Mouse (Mus musculus): ENCODE results near the gene Tubb3. TPM values are rescaled to one million over a fixed set of nuclear protein-coding genes. Genes with fewer than 3 reads are reported as not detected.
A peak's percentile ranks its signal among the peaks of the same experiment; 100 is the strongest.
"Not testable (repeated sequence)": the region's sequence is repeated elsewhere in the genome, so short reads cannot be mapped to it uniquely, and the experiment has no call there.

Gene Tubb3
- polyA plus RNA-seq, 1 experiment from 2014 or later = 950 TPM

DNA sequence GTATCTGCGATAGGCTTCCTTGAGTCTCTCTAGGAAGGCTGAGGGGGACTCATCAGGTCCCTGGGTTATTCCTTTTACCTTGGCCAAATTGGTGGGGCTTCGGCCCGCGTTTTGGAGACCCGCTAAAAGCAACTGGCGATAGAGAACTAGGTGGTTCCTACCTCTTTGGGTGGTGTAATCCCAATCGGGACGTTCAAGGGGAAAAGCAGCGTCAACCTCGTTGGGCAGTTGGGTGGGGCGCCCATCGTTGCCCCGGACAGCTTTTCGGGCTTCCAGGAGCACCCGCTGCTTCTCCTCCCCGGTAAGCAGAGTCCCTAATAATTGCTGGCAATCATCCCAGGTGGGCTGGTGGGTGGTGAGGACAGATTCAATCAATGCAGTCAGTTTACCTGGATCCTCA is 21.2 kb downstream of the Tubb3 start:
- no peak overlapping the region for H3K4me3 ChIP-seq (ENCODE audit: low read depth, low read length)
- no peak overlapping the region for H3K27ac ChIP-seq (ENCODE audit: low read depth, low read length)
- no peak overlapping the region for H3K4me2 ChIP-seq (replicated peaks; ENCODE audit: low read depth, low read length)
- ATAC-seq (ENCODE audit: low FRiP score) = no peak
- H3K27me3 ChIP-seq (ENCODE audit: control insufficient read depth, insufficient read depth, low read length) = no peaks in the 10 kb centered on the region
- no peak for DNase-seq (ENCODE audit: low spot score)
- no peaks in the 10 kb centered on the region for H3K4me1 ChIP-seq (replicated peaks; ENCODE audit: control insufficient read depth, insufficient read depth, low read length)
- H3K9me3 ChIP-seq (ENCODE audit: control insufficient read depth, low read length) = peaks cover 20% of the 10 kb centered on the region
- no peak overlapping the region for H3K9ac ChIP-seq (ENCODE audit: low read depth, low read length)
- 95% methylated on average over 16 of the region's 16 CpGs for WGBS
- no peaks in the 10 kb centered on the region for H3K36me3 ChIP-seq (ENCODE audit: control insufficient read depth, insufficient read depth, low read length)

DNA sequence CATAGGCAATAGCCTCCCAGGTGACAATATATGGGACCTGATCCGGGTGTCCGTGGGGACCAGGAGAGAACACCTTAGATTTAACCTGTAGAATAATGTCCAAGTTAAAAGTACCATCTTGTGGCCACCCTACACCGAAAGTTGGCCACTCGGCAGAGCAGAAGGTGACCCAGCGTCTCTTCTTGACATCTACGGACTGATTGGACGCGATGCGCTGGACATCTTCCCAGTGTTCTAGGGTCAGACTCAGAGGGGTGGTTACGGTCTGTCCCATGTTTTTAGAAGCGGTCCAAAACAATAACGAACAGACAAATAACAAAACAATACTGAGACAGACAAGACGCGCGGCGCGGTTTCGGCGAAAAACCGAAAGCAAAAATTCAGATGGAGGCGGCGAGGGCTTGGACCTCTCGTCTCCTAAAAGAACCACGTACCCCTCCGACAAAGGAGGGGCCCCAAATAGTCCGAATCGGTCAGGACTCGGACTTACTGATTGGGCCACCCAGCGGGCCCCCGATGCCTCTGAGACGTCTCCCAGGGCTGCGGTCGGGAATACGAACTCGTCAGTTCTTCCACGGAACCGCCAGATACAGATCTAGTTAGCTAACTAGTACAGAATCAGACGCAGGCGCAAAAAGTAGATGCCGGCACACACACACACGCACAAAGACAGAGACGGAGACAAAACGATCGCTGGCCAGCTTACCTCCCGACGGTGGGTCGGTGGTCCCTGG is 22.2 kb downstream of the Tubb3 start:
- not testable (repeated sequence) for DNase-seq (ENCODE audit: low spot score); H3K4me2 ChIP-seq (replicated peaks; ENCODE audit: low read depth, low read length); H3K9ac ChIP-seq (ENCODE audit: low read depth, low read length); H3K4me3 ChIP-seq (ENCODE audit: low read depth, low read length); H3K36me3 ChIP-seq (ENCODE audit: control insufficient read depth, insufficient read depth, low read length); H3K27me3 ChIP-seq (ENCODE audit: control insufficient read depth, insufficient read depth, low read length); H3K27ac ChIP-seq (ENCODE audit: low read depth, low read length); ATAC-seq (ENCODE audit: low FRiP score); H3K4me1 ChIP-seq (replicated peaks; ENCODE audit: control insufficient read depth, insufficient read depth, low read length)
- WGBS = 96% methylated on average over 41 of the region's 47 CpGs
- peaks cover 13% of the 10 kb centered on the region for H3K9me3 ChIP-seq (ENCODE audit: control insufficient read depth, low read length)

DNA sequence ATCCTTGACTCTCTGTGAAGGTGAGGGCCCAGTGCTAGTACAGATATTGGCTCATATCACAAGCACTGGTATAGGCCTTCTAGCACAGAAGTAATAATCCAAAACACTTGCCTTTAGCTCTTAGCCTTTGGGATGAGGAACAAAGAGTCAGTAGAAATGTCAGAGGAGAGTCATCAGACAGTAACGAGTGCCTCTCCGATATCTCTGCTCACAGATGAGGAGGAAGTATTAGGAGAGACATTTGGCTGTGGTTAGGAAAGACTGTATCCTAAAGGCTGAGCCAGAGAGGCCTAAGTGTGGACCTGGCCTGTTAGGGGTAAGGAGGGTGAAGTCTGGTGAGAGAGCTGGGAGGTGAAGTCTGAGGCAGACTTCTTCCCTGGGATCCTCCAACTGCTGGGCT is 30.6 kb downstream of the Tubb3 start:
- H3K27me3 ChIP-seq (ENCODE audit: control insufficient read depth, insufficient read depth, low read length) = no peaks in the 10 kb centered on the region
- H3K9me3 ChIP-seq (ENCODE audit: control insufficient read depth, low read length) = no peaks in the 10 kb centered on the region
- DNase-seq (ENCODE audit: low spot score) (no peak), ATAC-seq (ENCODE audit: low FRiP score) (no peak)
- no peak overlapping the region for H3K27ac ChIP-seq (ENCODE audit: low read depth, low read length)
- no peaks in the 10 kb centered on the region; the same call in 1 of the 2 replicates for H3K4me1 ChIP-seq (replicated peaks; ENCODE audit: control insufficient read depth, insufficient read depth, low read length)
- H3K36me3 ChIP-seq (ENCODE audit: control insufficient read depth, insufficient read depth, low read length) = no peaks in the 10 kb centered on the region
- H3K9ac ChIP-seq (ENCODE audit: low read depth, low read length) = no peak overlapping the region
- H3K4me2 ChIP-seq (replicated peaks; ENCODE audit: low read depth, low read length) = no peak overlapping the region
- no peak overlapping the region for H3K4me3 ChIP-seq (ENCODE audit: low read depth, low read length)
- WGBS = 89% methylated on average over 2 of the region's 2 CpGs

DNA sequence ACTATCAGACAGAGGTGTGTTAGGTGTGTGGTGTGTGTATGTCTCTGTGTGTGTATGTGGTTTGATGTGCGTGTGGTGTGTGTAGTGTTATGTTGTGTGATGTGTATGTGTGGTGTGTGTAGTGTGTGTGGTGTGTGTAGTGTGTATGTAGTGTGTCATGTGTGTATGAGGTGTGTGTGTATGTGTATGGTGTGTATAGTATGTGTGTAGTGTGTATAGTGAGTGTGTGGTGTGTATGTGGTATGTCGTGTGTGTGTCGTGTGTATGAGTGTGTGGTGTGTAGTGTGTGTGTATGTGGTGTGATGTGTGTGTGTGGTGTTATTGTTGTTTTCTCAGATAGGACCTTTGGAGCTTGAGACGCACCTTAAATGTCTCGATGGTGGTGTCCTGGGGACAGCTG is 31.1 kb downstream of the Tubb3 start:
- no peaks in the 10 kb centered on the region; the same call in 1 of the 2 replicates for H3K4me1 ChIP-seq (replicated peaks; ENCODE audit: control insufficient read depth, insufficient read depth, low read length)
- peak; percentile 47 for ATAC-seq (ENCODE audit: low FRiP score)
- H3K4me2 ChIP-seq (replicated peaks; ENCODE audit: low read depth, low read length) = no peak overlapping the region
- WGBS = 80% methylated on average over 5 of the region's 5 CpGs
- no peaks in the 10 kb centered on the region for H3K9me3 ChIP-seq (ENCODE audit: control insufficient read depth, low read length)
- no peak overlapping the region for H3K27ac ChIP-seq (ENCODE audit: low read depth, low read length)
- H3K27me3 ChIP-seq (ENCODE audit: control insufficient read depth, insufficient read depth, low read length) = no peaks in the 10 kb centered on the region
- no peak overlapping the region for H3K4me3 ChIP-seq (ENCODE audit: low read depth, low read length)
- DNase-seq (ENCODE audit: low spot score) = no peak
- no peaks in the 10 kb centered on the region for H3K36me3 ChIP-seq (ENCODE audit: control insufficient read depth, insufficient read depth, low read length)
- H3K9ac ChIP-seq (ENCODE audit: low read depth, low read length) = peak overlapping the region; percentile 70

DNA sequence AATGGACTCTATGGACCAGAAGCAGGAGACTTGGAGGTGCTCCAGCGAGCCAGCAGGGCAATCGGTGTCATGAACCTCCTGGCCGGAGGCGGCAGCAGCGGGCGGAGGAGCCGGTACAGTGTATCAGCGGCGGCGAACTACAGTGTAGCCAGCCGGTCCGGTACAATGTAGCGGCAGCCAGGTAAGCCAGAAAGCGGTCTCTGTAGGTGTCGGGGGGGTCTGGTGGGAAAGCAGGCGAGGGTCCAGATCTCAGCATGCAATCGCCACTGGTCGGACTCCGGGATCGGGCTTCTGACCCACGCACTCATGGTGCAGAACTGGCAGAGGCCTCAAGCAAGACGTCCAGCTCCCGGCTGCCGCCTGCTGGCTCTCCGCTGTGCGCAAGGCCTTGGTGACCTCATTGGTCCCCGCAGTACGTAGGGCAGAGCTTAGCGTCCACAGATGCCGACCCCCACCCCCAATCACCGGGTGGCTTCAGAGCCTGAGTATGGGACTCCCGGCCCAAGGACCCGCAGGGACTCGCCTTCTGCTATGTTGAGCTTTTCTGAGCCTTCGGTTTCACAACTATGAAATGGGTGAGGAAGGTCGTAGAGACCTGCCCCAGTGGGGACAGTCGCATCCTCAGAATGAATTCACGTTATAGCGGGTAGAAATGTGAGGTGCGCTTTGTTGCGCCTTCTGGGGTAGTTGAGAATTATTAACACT is 31.8 kb downstream of the Tubb3 start:
- peak; percentile 93 for DNase-seq (ENCODE audit: low spot score)
- Histone ChIP-seq H3K36me3 (ENCODE audit: control insufficient read depth, insufficient read depth, low read length) (no peaks in the 10 kb centered on the region), H3K4me1 (replicated peaks; ENCODE audit: control insufficient read depth, insufficient read depth, low read length) (no peaks in the 10 kb centered on the region; the same call in 1 of the 2 replicates), H3K27ac (ENCODE audit: low read depth, low read length) (peak overlapping the region; percentile 42), H3K4me3 (ENCODE audit: low read depth, low read length) (peak overlapping the region; percentile 50), H3K9me3 (ENCODE audit: control insufficient read depth, low read length) (no peaks in the 10 kb centered on the region), H3K9ac (ENCODE audit: low read depth, low read length) (peak overlapping the region; percentile 70), H3K27me3 (ENCODE audit: control insufficient read depth, insufficient read depth, low read length) (no peaks in the 10 kb centered on the region), H3K4me2 (replicated peaks; ENCODE audit: low read depth, low read length) (peak overlapping the region; percentile 56)
- peak; percentile 96 for ATAC-seq (ENCODE audit: low FRiP score)
- WGBS = 2% methylated on average over 41 of the region's 41 CpGs

DNA sequence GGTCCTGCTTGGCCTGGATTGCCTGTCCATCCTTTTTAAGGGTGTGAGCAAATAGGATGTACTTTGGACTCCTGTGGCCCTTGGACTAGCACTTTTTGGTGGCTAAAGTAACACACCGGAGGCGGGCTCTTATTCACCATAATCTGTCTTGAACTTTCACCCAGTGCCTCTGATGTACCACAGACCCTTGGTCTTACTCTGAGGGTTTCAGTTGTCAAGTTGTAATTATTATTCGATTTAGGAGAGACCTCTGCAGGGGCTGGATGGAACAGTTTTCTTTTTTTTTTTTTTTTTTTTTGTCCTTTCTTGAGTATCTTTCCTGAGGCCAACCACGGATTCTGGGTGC is 32.3 kb downstream of the Tubb3 start:
- ATAC-seq (ENCODE audit: low FRiP score) = peak; percentile 4; the same call in 1 of the 2 replicates

DNA sequence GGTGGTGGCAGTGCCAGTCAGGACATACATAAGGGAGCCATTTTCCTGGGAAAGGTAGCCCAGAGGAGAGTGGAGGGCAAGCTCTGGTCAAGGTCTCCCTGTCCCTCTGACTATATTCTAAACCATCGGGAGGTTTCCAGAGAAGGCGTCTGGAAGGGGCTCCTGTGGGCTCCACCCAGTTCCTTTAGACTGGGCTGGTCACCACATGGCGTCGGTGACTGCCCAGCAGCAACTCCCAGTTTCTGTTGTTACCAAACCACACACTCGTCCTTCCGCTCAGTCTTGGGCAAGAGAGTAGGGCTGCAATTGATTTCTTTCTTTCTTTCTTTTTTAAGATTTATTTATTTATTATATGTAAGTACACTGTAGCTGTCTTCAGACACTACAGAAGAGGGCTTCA is 32.9 kb downstream of the Tubb3 start:
- WGBS = 90% methylated on average over 6 of the region's 6 CpGs
- H3K9ac ChIP-seq (ENCODE audit: low read depth, low read length) = no peak overlapping the region

More for the DNA sequence above, 32.3 kb downstream of the Tubb3 start:
- Histone ChIP-seq H3K4me2 (replicated peaks; ENCODE audit: low read depth, low read length) (peak overlapping the region; percentile 56), H3K27me3 (ENCODE audit: control insufficient read depth, insufficient read depth, low read length) (no peaks in the 10 kb centered on the region), H3K9ac (ENCODE audit: low read depth, low read length) (peak overlapping the region; percentile 70), H3K36me3 (ENCODE audit: control insufficient read depth, insufficient read depth, low read length) (no peaks in the 10 kb centered on the region), H3K4me1 (replicated peaks; ENCODE audit: control insufficient read depth, insufficient read depth, low read length) (no peaks in the 10 kb centered on the region; the same call in 1 of the 2 replicates), H3K9me3 (ENCODE audit: control insufficient read depth, low read length) (no peaks in the 10 kb centered on the region), H3K27ac (ENCODE audit: low read depth, low read length) (peak overlapping the region; percentile 42; the same call in 1 of the 2 replicates), H3K4me3 (ENCODE audit: low read depth, low read length) (peak overlapping the region; percentile 50)
- WGBS = 51% methylated on average over 4 of the region's 4 CpGs
- DNase-seq (ENCODE audit: low spot score) = no peak

DNA sequence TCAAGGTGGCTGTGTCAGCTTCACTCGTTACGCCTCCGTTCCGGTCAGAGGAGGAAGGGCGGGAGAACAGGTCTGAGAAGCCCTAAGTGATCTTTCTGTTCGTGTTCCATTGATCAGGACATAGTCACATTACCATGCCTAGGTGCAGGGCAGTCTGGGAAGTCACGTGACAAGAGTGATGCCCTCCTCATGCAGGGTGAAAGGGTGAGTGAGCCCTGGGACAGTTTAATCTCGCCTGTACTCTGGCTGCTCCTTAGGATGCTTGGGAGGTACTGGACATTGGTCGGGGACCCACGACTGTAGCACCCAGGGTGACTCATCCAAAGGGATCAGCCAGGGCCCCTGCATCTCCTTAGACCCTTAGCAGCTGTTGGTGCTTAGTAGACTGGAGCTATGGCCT is 34.8 kb downstream of the Tubb3 start:
- WGBS = 86% methylated on average over 10 of the region's 10 CpGs
- H3K9ac ChIP-seq (ENCODE audit: low read depth, low read length) = no peak overlapping the region

More for the DNA sequence above, 32.9 kb downstream of the Tubb3 start:
- Histone ChIP-seq H3K4me1 (replicated peaks; ENCODE audit: control insufficient read depth, insufficient read depth, low read length) (no peaks in the 10 kb centered on the region; the same call in 1 of the 2 replicates), H3K36me3 (ENCODE audit: control insufficient read depth, insufficient read depth, low read length) (no peaks in the 10 kb centered on the region), H3K4me2 (replicated peaks; ENCODE audit: low read depth, low read length) (no peak overlapping the region), H3K27me3 (ENCODE audit: control insufficient read depth, insufficient read depth, low read length) (no peaks in the 10 kb centered on the region), H3K4me3 (ENCODE audit: low read depth, low read length) (no peak overlapping the region), H3K9me3 (ENCODE audit: control insufficient read depth, low read length) (no peaks in the 10 kb centered on the region), H3K27ac (ENCODE audit: low read depth, low read length) (no peak overlapping the region)
- DNase-seq (ENCODE audit: low spot score) (no peak), ATAC-seq (ENCODE audit: low FRiP score) (no peak)

More for the DNA sequence above, 34.8 kb downstream of the Tubb3 start:
- no peak overlapping the region for H3K27ac ChIP-seq (ENCODE audit: low read depth, low read length)
- no peaks in the 10 kb centered on the region; the same call in 1 of the 2 replicates for H3K4me1 ChIP-seq (replicated peaks; ENCODE audit: control insufficient read depth, insufficient read depth, low read length)
- no peaks in the 10 kb centered on the region for H3K36me3 ChIP-seq (ENCODE audit: control insufficient read depth, insufficient read depth, low read length)
- ATAC-seq (ENCODE audit: low FRiP score) (no peak), DNase-seq (ENCODE audit: low spot score) (no peak)
- H3K4me2 ChIP-seq (replicated peaks; ENCODE audit: low read depth, low read length) = no peak overlapping the region
- no peaks in the 10 kb centered on the region for H3K27me3 ChIP-seq (ENCODE audit: control insufficient read depth, insufficient read depth, low read length)
- H3K4me3 ChIP-seq (ENCODE audit: low read depth, low read length) = no peak overlapping the region
- no peaks in the 10 kb centered on the region for H3K9me3 ChIP-seq (ENCODE audit: control insufficient read depth, low read length)
